Mouse (Mus musculus): ENCODE results near the gene Arsb.
A peak's percentile ranks its signal among the peaks of the same experiment; 100 is the strongest.

Arsb gene

DNA sequence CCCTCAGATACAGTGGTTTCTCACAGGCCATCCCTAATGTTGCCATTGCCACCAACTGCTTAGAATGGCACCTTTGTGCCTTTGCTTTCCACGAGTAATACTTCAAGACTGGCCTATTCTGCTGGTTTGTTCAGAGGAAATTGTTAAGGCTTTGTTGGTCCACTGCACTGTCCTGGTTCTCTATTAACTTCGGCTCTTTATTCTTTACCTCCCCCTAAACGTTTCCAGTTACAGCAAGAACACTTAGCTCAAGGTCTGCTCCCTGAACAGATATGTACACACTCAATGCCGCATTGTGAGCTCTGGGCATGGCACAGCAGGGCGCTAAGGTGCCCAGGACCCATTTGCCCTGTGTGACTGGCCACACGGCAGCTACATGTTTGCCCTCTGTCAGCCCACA is 119.8 kb downstream of the Arsb start:
- DNase-seq (ENCODE audit: low spot score), result no peak

GRCm38 (mm10) chr13:93892101-93892500 is 120.7 kb downstream of the Arsb start:
- no peak for DNase-seq (ENCODE audit: low spot score)

- DNase-seq (ENCODE audit: low spot score), result peak; percentile 10
Measured at GRCm38 (mm10) chr13:93894105-93894504, 122.7 kb downstream of the Arsb start.

DNA sequence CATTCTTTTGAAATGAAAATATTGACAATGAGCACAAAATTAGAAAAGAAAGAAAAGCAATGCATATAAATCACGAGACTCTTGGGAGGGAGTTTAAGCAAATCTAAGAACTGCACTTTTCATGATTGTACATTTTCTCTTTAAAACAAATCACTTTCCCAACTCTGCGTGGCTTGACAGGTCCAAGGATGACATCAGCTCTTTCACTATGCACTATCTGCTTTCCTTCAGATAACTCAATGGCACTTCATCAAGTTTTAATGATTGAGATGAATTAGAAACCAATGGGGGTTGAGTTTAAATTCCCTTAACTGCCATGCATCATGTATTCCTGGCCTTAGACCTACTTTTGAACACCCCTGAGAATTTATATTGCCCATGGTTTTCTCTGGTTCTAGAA is 124.0 kb downstream of the Arsb start:
- DNase-seq (ENCODE audit: low spot score), result no peak

DNA sequence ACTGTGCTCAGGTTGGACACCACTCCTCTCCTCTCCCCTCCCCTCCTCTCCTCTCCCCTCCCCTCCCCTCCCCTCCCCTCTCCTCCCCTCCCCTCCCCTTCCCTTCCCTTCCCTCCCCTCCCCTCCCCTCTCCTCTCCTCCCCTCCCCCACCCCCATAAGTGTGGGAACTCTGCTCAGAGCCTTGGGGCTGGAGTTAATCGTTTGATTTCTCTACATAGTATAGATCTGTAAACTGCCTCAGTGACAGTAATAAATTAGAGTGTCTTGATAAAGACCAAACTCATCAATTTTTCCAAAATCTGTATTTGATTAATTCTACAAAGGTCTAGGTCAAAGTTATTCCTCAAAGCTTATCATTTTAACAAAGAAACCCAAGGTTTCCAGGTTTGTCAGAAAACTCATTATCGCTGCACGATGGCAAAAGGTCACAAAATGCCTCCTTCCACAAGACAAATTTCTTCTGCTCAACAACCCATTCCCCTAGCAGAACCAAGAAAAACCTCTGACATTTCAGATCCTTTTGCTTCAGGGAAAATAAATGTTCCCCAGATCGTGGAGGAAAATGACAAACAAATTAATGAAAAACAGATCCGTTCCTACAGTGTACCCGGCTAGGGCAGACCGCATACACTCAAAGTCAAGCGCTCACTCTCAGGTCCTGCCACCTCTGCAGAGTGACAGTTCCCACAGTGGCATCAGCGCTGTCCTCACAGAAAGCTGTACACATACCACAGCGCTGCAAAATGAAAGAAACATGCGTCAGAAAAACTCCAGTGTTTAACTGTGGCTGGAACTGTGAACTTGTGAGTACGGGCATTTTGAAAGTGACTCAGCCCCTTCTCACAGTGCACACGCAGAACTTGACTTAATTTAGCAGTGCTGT is 126.8 kb downstream of the Arsb start:
- no peak for DNase-seq (ENCODE audit: low spot score)

DNA sequence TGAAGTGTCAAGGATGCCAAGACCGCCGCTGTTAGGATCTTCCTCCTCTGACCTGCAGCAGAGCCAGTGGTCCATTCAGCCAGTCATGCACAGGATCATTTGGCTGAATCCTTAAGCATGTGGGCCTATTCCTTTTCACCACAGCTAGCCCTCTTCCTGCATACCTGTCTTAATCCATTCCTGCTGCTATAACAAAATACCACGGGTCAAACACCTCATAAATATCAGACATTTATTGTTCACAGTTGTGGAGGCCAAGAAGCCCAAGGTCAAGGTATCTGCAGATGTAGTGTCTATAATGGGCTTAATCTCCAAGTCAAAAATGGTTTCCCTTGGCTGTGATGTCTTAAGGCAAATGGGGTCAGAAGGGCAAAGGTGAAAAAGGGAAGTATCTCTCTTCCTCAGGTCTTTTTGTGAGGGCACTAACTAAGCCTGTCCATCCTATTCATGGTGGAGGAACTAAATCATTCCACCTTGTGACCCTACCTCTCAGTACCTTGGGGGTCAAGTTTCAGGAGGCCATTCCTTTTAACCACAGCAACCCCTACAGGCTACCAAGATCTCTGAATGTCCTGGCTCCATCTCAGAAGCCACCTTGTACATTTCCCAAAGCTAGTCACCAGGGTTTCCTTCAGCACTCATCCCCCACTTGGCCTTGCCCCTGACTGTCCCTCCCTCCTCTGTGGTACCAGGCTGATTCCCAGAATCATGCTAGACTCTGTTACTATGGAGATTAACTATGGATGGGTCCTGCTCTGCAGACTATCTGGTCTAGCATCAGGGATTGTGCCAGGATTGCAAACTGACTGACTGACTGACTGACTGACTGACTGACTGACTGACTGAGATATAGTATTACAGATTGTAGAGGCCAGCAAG is 128.2 kb downstream of the Arsb start:
- no peak for DNase-seq (ENCODE audit: low spot score)

- no peak for DNase-seq (ENCODE audit: low spot score)
Measured at GRCm38 (mm10) chr13:93900934-93901626, 129.7 kb downstream of the Arsb start.

DNA sequence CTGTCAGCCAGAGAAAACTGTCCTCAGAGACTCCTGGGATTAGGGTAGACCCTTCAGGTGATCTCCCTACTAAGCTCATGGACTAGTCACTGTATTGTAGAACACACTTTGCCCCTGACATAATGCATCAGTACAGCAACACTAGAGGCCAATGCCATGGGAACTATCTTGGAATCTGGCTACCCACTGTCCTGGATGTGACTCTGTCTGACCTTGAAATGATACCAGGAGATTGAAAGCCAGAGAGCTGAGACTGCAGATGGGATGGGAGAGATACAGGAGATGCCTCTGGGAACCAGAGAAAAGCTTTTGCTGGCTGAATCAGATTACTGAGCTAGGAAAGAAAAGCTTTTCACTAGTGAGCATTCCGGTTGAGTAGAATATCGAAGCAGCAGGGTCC is 130.7 kb downstream of the Arsb start:
- no peak for DNase-seq (ENCODE audit: low spot score)

GRCm38 (mm10) chr13:93906552-93907245 is 135.3 kb downstream of the Arsb start:
- no peak for DNase-seq (ENCODE audit: low spot score)

DNA sequence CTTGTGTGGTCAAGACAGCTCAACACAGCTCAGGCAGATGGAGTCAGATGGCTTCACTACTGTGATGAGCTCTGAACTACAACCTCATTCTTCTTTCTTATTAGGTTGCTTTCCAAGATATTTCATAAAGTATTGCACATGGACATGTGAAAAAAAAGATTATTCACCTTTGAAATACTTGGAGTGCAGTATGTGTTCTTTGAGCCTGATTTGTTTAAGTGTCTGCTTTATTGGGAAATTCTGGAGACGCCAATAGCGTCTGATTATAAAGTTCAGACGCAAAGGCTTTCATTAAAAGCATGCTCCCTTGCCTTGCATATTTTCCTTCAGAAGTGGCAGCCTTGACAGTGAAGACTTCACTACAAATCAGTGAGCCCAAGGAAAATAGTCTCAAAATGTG is 136.5 kb downstream of the Arsb start:
- DNase-seq (ENCODE audit: low spot score), result no peak

GRCm38 (mm10) chr13:93909847-93910246 is 138.4 kb downstream of the Arsb start:
- no peak for DNase-seq (ENCODE audit: low spot score)

GRCm38 (mm10) chr13:93911037-93911436 is 139.6 kb downstream of the Arsb start:
- DNase-seq (ENCODE audit: low spot score), result no peak

DNA sequence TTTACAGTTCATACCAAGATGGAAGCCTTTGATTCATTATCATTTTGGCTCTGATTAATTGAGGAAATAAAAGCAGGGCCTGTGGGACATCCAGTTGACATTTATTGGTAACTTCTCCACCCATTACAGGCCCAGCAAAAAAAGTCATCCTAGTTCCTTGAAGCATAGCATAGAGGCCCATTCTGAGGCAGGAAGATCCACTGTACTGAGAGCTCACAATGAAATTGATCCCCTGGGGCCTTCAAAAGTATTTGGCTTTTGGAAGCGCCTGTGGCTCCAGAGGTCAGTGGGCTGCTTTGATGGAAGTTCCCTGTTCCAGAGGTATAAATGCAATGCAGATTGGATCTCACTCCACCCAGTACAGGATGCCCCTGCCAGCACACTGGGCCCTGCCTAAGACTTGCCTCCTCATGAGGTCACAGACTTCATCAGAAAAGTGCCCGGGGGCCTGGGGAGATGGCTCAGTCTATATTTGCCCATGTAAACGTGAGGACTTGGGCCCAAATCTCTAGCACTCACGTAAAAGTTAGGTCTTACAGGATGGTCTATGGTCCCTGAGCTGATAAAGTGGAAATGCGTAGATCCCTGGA is 141.0 kb downstream of the Arsb start:
- no peak for DNase-seq (ENCODE audit: low spot score)

DNA sequence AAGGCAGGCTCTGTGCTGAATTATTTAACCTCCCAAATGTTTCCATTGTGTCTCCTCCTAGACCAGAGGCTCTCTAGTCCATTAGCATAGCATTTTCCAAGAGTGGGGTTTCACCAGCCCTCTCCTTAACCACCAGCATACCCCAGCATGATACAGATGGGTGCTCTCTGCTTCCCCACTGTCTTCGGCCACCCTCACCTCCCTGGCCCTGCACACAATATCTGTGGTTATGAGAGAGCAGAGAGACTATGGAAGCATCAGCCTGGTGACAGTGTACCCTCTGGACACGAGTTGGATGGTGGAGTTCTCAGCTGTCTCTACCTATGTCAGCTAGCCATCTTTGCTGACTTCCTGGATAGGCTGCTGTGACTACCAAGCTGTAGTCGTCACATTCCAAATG is 142.8 kb downstream of the Arsb start:
- no peak for DNase-seq (ENCODE audit: low spot score)

DNA sequence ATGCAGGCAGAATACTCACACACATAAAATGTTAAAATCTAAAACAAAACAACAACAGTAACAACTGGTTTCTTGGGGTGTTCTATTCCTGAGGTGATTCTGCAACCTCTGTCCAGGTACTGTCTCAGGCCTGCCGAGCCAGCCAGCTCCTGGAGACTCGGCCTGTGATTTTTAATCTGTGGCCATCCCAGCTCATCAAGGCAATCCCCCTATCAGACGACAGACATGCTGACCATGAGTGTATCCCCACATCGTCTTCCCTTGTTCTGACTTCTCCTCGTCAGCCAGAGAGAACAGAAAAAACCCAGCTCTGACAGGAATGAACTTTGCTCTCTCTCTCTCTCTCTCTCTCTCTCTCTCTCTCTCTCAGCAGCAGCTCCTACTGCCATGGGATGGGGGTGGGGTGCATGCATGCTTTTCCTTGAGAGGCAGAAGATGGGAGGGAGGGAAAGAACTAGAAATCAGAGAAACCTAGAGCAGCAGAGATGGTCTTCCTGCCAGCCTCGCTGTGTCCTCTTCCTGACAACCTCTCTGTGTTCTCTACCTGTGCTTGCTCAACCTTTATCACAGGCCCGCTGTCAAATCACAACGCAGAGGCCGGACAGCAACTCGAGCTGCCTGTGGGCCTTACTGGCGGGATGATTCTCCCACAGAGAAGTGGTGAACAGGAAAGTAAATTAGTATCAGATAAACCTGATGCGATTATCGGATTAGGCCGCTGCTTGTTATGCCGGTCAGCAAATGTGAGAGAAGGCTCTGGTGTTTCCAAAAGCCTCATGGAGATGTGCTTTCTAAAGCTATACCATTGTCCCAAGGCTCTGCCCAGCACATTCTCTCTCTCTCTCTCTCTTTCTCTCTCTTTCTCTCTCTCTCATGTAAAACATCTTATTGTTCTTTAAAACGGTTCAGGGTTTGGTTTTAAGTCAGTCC is 144.5 kb downstream of the Arsb start:
- DNase-seq (ENCODE audit: low spot score), result no peak

GRCm38 (mm10) chr13:93919536-93919935 is 148.1 kb downstream of the Arsb start:
- no peak for DNase-seq (ENCODE audit: low spot score)

GRCm38 (mm10) chr13:93920080-93920785 is 148.8 kb downstream of the Arsb start:
- DNase-seq (ENCODE audit: low spot score), result no peak

DNA sequence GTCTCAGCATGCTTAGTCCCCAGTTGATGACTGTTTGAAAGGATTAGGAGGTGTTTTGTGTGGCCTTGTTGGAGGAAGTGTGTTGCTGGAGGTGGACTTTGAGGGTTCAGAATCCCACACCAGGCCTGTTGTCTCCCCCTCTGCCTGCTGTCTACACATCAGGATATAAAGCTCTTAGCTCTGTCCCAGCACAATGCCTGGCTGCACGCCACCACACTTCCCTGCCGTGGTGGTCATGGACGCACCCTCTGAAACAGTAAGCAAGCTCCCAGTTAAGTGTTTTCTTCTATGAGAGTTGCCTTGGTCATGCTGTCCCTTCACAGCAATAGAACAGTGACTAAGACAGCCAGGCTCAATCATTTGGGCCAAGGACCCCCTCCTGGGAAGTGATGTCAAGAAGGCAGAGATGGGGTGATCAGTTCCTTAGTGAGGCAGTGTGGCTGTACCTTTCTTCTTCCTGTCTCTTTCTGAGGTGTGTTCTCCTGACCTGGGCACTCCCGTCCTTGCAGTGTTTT is 149.4 kb downstream of the Arsb start:
- no peak for DNase-seq (ENCODE audit: low spot score)

DNA sequence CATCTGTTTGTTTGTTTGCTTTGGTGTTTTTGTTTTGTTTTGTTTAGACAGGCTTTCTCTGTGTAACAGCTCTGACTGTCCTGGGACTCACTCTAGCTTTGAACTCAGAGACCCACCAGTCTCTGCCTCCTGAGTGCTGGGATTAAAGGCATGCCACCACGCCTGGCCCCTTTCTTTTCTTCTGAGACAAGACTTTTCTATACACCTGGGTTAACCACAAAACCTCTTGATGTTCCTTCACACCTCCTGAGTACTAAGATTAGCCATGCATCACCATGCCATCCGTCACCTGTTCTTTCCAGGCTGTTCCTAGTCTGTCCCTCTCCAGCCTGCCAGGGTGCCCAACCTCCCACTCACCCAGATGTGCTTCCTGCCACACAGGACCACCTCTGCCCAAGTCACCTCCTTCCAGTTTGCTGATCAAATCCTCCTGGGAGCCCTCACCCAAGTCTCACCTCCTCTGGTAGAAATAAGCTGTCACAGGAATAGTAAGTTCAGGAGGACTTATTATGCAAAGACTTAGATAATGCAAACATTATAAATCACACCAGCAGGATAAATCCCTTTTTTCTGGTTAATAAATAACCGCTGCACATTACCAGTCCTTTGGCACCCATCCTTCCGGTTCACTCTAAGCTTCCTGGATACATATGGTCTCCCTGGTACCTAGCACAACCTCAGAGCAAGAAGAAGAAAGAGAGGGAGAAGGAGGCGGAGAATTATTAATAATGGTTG is 150.6 kb downstream of the Arsb start:
- DNase-seq (ENCODE audit: low spot score), result no peak

All from lung, postnatal 25 days (tissue).